Mouse (Mus musculus) lung, postnatal 0 days (tissue): Measurements from ENCODE around the gene Nckap5. TPM values are rescaled to one million over a fixed set of nuclear protein-coding genes. Genes with fewer than 3 reads are reported as not detected.

ENCODE experiments used
- ATAC-seq: fragments of 200-750 bp; cut with Nextera tagmentation; 2 replicates; pipeline ENCODE4 v1.8.0; 2017; ENCODE audit warnings: moderate library complexity
- DNase-seq: peaks from one replicate; pipeline ENCODE4 v3.0.0-alpha.2; 2016; ENCODE audit warnings: low spot score
- H3K27ac ChIP-seq: fragments of 300-500 bp; sonication (generic); 2 replicates; pipeline ENCODE4 v1.5.1; 2014; ENCODE audit warnings: antibody characterized with exemption, mild to moderate bottlenecking, low read length, mixed read lengths
- H3K27me3 ChIP-seq: fragments of 300-500 bp; sonication (generic); replicated peaks from 2 replicates; pipeline ENCODE4 v1.6.1; 2014; ENCODE audit warnings: low read length, mixed read lengths; ENCODE audit not compliant: insufficient read depth
- H3K36me3 ChIP-seq: fragments of 300-500 bp; sonication (generic); 2 replicates; pipeline ENCODE4 v1.6.1; 2014; ENCODE audit warnings: low read length, mixed read lengths; ENCODE audit not compliant: insufficient read depth
- H3K4me1 ChIP-seq: fragments of 300-500 bp; sonication (generic); 2 replicates; pipeline ENCODE4 v1.6.1; 2014; ENCODE audit warnings: antibody characterized with exemption, low read depth, low read length, mixed read lengths; ENCODE audit not compliant: insufficient read depth
- H3K4me2 ChIP-seq: fragments of 300-500 bp; sonication (generic); replicated peaks from 2 replicates; pipeline ENCODE4 v1.6.1; 2014; ENCODE audit warnings: low read depth, mild to moderate bottlenecking, low read length, moderate library complexity, mixed read lengths
- H3K4me3 ChIP-seq: fragments of 300-500 bp; sonication (generic); 2 replicates; pipeline ENCODE4 v1.5.1; 2014; ENCODE audit warnings: low read depth, low read length
- H3K9ac ChIP-seq: fragments of 300-500 bp; sonication (generic); replicated peaks from 2 replicates; pipeline ENCODE4 v1.6.1; 2014; ENCODE audit warnings: low read depth, mild to moderate bottlenecking
- H3K9me3 ChIP-seq: fragments of 300-500 bp; sonication (generic); 2 replicates; pipeline ENCODE4 v1.6.1; 2016; ENCODE audit warnings: low read length, mixed read lengths
- CTCF ChIP-seq: IDR thresholded peaks from 2 replicates; pipeline ENCODE4 v1.5.1; 2016; ENCODE audit warnings: antibody characterized with exemption, mild to moderate bottlenecking
- EP300 ChIP-seq: IDR thresholded peaks from 2 replicates; pipeline ENCODE4 v1.6.1; 2016; ENCODE audit warnings: antibody characterized with exemption, mild to moderate bottlenecking, control low read depth
- WGBS: fragments of 180-500 bp; shearing (Covaris S2); extraction: QIAGEN DNeasy Blood & Tissue Kit; methylation state at CpG from one replicate; pipeline ENCODE4 v1.1.7; 2014; 5-methylcytosine and 5-hydroxymethylcytosine counted together
- polyA plus RNA-seq: library from polyadenylated mRNA; unstranded; fragments of >200 nt; fragmentation: Nextera tagmentation; extraction: Ambion mirVana; gene quantifications from 2 replicates; pipeline ENCODE4 v1.2.1, GENCODE M21; 2015

Gene Nckap5
- polyA plus RNA-seq, 1 experiment from 2014 or later = 26.0 TPM

DNA sequence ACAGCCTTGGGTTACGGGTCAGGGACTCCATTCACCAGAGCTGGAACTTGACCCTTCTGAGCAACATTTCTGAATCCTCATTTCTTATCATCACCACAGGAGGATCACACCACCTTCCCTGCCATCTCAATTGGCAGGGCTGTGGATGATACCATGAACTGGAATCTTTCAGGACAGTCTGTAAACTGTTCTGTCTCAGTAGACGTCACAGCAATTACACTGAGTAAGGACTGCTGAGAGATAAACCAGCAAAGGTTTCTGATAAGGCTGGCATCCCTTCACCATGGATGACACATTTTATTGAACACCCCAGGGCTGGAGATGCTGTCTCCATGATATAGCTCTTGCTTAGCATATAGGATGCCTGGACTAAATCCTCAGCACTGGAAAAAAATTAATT is 178.5 kb downstream of the Nckap5 start:
- H3K4me3 ChIP-seq = no peak overlapping the region
- no peak overlapping the region for H3K27ac ChIP-seq
- no peak overlapping the region for H3K4me2 ChIP-seq
- DNase-seq (no peak), ATAC-seq (no peak)
- no peaks in the 10 kb centered on the region for H3K9me3 ChIP-seq
- H3K36me3 ChIP-seq = no peaks in the 10 kb centered on the region
- H3K27me3 ChIP-seq = no peaks in the 10 kb centered on the region
- TF ChIP-seq CTCF (no peak), EP300 (no peak)
- H3K9ac ChIP-seq = no peak overlapping the region
- 62% methylated on average over 2 of the region's 2 CpGs for WGBS
- H3K4me1 ChIP-seq = no peaks in the 10 kb centered on the region

DNA sequence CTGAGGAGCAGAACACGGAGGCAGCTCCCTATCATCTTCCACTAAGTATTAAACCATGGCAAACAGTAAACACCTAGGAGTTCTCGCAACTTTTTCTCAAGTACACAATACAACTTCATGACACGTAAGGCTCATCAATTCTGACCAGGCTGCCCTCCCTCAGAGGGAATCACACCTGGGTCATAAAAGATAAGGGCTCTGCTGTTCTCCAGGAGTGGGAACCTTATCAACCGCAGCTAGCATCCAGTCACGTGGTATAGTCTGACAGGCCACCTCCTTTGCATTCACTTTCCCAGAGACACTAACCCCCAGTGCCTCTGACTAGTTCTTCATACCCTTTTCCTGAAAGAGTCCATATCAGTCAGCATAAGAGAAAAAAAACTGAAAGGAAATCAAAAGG is 179.8 kb downstream of the Nckap5 start:
- no peak for DNase-seq
- 50% methylated on average over 5 of the region's 5 CpGs for WGBS
- no peak for ATAC-seq
- no peak overlapping the region for H3K27ac ChIP-seq
- no peaks in the 10 kb centered on the region for H3K36me3 ChIP-seq
- no peaks in the 10 kb centered on the region for H3K4me1 ChIP-seq
- no peak for TF ChIP-seq EP300
- TF ChIP-seq CTCF = no peak
- no peak overlapping the region for H3K4me3 ChIP-seq
- no peaks in the 10 kb centered on the region for H3K9me3 ChIP-seq
- H3K9ac ChIP-seq = no peak overlapping the region
- no peak overlapping the region for H3K4me2 ChIP-seq
- no peaks in the 10 kb centered on the region for H3K27me3 ChIP-seq

DNA sequence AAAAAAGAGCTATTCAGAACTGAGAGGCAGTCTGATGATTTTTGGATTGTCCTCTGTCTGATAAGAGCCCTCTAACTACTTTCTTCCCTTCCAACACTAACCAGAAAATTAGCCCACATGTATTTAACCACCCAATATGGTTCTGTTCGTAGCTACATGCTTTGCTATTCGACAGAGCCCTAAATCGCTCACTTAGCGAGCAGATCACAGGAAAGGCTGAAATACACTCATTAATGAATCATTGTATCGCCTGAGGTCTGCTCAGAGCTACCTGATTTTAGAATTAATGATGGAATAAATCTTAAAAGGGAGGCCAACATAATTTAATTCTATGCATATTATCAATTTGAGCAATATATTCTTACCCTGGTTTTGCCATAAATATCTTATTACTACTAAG is 187.8 kb downstream of the Nckap5 start:
- H3K9me3 ChIP-seq = no peaks in the 10 kb centered on the region
- no peaks in the 10 kb centered on the region for H3K27me3 ChIP-seq
- TF ChIP-seq CTCF = no peak
- TF ChIP-seq EP300 = no peak
- no peaks in the 10 kb centered on the region for H3K36me3 ChIP-seq
- DNase-seq = no peak
- H3K4me2 ChIP-seq = no peak overlapping the region
- H3K4me1 ChIP-seq = no peaks in the 10 kb centered on the region
- ATAC-seq = no peak
- H3K4me3 ChIP-seq = no peak overlapping the region
- 88% methylated on average over 5 of the region's 5 CpGs for WGBS
- H3K9ac ChIP-seq = no peak overlapping the region
- no peak overlapping the region for H3K27ac ChIP-seq

DNA sequence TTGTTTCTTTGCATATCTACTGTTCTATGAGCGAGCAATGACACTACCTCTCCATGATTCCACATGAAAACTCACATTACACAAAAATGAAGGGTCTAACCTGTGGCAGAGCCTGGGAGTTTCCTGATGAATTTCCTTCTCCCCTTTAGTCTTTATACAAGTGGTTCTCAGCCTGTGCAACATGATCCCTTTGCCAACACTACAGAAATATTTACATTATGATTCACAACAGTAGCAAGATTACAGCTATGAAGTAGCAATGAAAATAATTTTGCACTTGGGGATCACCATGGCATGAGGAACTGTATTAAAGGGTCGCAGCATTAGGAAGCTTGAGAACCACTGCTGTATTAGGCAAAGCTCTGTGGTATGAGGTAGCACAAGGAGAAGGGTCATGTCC is 191.1 kb downstream of the Nckap5 start:
- WGBS = 58% methylated on average over 2 of the region's 2 CpGs
- Histone ChIP-seq H3K9me3 (no peaks in the 10 kb centered on the region), H3K36me3 (no peaks in the 10 kb centered on the region), H3K27ac (no peak overlapping the region), H3K4me1 (no peaks in the 10 kb centered on the region), H3K4me3 (no peak overlapping the region), H3K27me3 (no peaks in the 10 kb centered on the region), H3K9ac (no peak overlapping the region), H3K4me2 (no peak overlapping the region)
- ATAC-seq (peak; percentile 58), DNase-seq (peak; percentile 70)
- TF ChIP-seq CTCF (no peak), EP300 (peak; percentile 82)

DNA sequence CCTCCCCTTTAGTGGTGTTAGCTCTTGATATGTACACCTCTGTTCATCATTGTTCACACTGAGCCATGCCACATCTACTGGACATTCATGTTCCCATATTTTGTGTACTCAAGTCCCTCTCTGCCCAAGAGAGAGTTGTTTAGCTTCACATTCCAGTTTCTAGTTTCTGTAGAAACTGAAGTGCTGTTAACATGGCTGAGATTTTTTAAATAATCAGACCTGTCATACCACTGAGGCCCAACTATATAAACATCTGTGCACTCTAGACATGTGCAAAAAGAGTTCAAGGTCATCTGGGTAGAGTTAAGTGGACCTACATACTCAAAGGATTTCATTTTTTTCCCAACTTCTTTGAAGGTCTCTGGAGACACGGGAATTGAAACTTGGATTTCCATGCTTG is 193.1 kb downstream of the Nckap5 start:
- H3K9me3 ChIP-seq = no peaks in the 10 kb centered on the region
- ATAC-seq (peak; percentile 80), DNase-seq (peak; percentile 60)
- 58% methylated on average over 1 of the region's 1 CpGs for WGBS
- H3K4me1 ChIP-seq = no peaks in the 10 kb centered on the region
- no peak overlapping the region for H3K4me2 ChIP-seq
- H3K4me3 ChIP-seq = no peak overlapping the region
- no peaks in the 10 kb centered on the region for H3K27me3 ChIP-seq
- TF ChIP-seq EP300 (peak; percentile 98), CTCF (no peak)
- H3K36me3 ChIP-seq = no peaks in the 10 kb centered on the region
- H3K27ac ChIP-seq = no peak overlapping the region
- H3K9ac ChIP-seq = no peak overlapping the region

DNA sequence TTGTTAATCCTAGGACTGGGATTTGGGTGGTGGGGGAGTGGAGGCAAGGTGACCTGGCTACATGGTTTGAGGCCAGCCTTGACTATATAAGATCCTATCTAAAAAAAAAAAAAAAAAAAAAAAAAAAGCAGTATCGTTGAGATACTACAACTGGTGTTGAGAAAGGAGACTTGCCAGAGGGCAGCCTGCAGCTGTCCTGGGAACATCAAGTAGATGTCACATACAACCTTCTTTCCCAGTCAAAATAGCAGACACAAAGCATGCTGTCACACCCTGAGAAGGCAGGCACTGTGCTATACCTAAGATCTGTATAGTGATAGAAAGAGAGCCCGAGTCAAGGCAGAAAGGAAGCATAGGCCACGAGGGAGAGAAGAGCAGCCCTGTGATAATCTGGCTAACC is 204.4 kb downstream of the Nckap5 start:
- H3K27ac ChIP-seq = no peak overlapping the region
- DNase-seq (no peak), ATAC-seq (no peak)
- H3K9me3 ChIP-seq = no peaks in the 10 kb centered on the region
- H3K9ac ChIP-seq = no peak overlapping the region
- 51% methylated on average over 3 of the region's 3 CpGs for WGBS
- TF ChIP-seq CTCF (no peak), EP300 (no peak)
- no peak overlapping the region for H3K4me3 ChIP-seq
- H3K4me1 ChIP-seq = no peaks in the 10 kb centered on the region
- no peaks in the 10 kb centered on the region for H3K27me3 ChIP-seq
- no peak overlapping the region for H3K4me2 ChIP-seq
- no peaks in the 10 kb centered on the region for H3K36me3 ChIP-seq

DNA sequence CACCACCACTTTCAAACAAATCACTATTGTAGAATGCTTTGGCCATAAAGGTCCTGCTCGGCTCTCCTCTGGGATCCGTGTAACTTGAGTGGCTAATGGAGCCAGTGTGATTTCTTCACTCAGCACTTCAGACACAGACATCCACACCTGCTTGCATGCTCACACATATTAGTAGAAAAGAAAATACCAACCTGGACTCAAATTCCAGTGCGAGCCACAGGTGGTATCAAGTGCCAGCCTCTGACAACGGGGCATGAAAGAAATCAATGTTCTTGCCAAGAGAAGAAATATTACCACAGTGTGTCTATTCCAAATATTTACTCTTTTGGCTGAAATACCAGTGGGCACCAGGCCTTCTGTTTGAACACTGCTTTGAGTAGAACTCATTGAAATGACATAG is 208.6 kb downstream of the Nckap5 start:
- H3K27ac ChIP-seq = no peak overlapping the region
- DNase-seq = peak; percentile 55

More for the DNA sequence above, 208.6 kb downstream of the Nckap5 start:
- no peak overlapping the region for H3K4me3 ChIP-seq
- H3K4me1 ChIP-seq = peaks cover 9% of the 10 kb centered on the region; the same call in 1 of the 2 replicates
- peak; percentile 34 for ATAC-seq
- WGBS = 47% methylated on average over 4 of the region's 4 CpGs
- H3K27me3 ChIP-seq = no peaks in the 10 kb centered on the region
- TF ChIP-seq CTCF (no peak), EP300 (peak; percentile 71)
- H3K4me2 ChIP-seq = no peak overlapping the region
- H3K9me3 ChIP-seq = no peaks in the 10 kb centered on the region
- H3K9ac ChIP-seq = no peak overlapping the region
- no peaks in the 10 kb centered on the region for H3K36me3 ChIP-seq
